Mouse (Mus musculus) kidney, embryonic 15.5 days (tissue): ENCODE results near the gene Hopx. TPM values are rescaled to one million over a fixed set of nuclear protein-coding genes. Genes with fewer than 3 reads are reported as not detected.

Experiments
- ATAC-seq: fragments of 200-750 bp; cut with Nextera tagmentation; replicated peaks from 2 replicates; pipeline ENCODE4 v1.8.0; 2017; ENCODE audit warnings: moderate TSS enrichment; ENCODE audit not compliant: low FRiP score
- H3K27ac ChIP-seq: fragments of 300-500 bp; sonication (generic); 2 replicates; pipeline ENCODE4 v1.5.1; 2015; ENCODE audit warnings: mild to moderate bottlenecking, inconsistent platforms
- H3K27me3 ChIP-seq: fragments of 300-500 bp; sonication (generic); 2 replicates; pipeline ENCODE4 v1.6.1; 2015; ENCODE audit warnings: inconsistent platforms
- H3K36me3 ChIP-seq: fragments of 300-500 bp; sonication (generic); 2 replicates; pipeline ENCODE4 v1.6.1; 2015; ENCODE audit warnings: inconsistent platforms
- H3K4me1 ChIP-seq: fragments of 300-500 bp; sonication (generic); 2 replicates; pipeline ENCODE4 v1.6.1; 2015; ENCODE audit warnings: inconsistent platforms
- H3K4me2 ChIP-seq: fragments of 300-500 bp; sonication (generic); 2 replicates; pipeline ENCODE4 v1.6.1; 2015; ENCODE audit warnings: moderate library complexity, mild to moderate bottlenecking, inconsistent platforms
- H3K4me3 ChIP-seq: fragments of 300-500 bp; sonication (generic); replicated peaks from 2 replicates; pipeline ENCODE4 v1.5.1; 2015; ENCODE audit warnings: mild to moderate bottlenecking, inconsistent platforms
- H3K9ac ChIP-seq: fragments of 300-500 bp; sonication (generic); 2 replicates; pipeline ENCODE4 v1.6.1; 2015; ENCODE audit warnings: mild to moderate bottlenecking, inconsistent platforms
- H3K9me3 ChIP-seq: fragments of 300-500 bp; sonication (generic); replicated peaks from 2 replicates; pipeline ENCODE4 v1.6.1; 2016; ENCODE audit warnings: inconsistent platforms
- WGBS: fragments of 180-500 bp; shearing (Covaris S2); methylation state at CpG from one replicate; pipeline ENCODE4 v1.1.7; 2015; ENCODE audit warnings: mixed read lengths; 5-methylcytosine and 5-hydroxymethylcytosine counted together
- polyA plus RNA-seq: library from polyadenylated mRNA; unstranded; fragments of >200 nt; fragmentation: Nextera tagmentation; extraction: Ambion mirVana; gene quantifications from 2 replicates; pipeline ENCODE4 v1.2.1, GENCODE M21; 2015

The Hopx gene
- polyA plus RNA-seq: 1.0 and 1.7 TPM in 2 replicates

DNA sequence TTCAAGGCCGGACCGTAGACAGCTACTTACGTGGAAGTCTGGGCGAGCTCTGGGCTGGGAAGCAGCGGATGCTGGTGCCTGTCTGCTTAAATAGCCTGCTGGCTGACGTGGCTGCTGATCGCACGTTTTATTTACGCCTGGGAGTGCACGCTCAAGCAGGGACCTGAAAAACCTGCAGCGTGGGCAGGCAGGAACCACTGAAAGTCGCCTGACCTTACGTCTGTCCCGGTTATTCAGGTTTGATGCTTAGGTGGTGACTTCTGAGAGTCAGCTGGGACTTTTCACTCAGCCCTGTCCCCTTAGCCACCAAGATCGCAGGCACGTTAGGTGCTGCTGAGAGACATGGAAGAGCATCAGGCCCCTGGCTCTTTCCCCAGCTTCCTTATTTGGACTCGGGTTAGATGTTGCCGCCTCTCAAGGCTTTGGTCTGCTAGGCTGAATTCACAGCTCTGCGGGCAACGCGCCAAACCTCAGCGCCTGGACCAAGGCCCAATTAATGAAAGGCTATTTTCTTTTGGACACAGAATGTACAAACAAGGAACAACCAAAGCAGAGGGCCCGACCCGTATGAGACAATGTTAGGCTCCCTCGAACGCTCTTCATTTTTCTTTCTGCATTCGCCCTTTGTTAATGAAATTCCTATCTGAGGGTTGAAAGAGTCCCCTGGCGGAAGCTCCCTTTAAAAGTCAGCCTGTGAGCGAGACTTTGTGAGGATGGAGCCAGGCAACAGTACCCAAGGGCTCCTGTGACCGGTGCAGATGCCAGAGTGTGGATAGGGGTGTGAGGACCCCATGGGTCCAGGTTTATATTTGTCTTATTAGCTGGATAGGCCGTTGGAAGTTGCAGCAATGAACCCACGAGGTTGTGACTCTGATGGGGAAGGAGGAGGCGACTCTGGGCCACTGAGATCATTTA lies at the start of gene Hopx:
TSS of gene Hopx (minus strand) at position 305 of the 915 bp plus-strand sequence.
- Histone ChIP-seq H3K4me1 (peaks cover 17% of the 10 kb centered on the region), H3K36me3 (no peaks in the 10 kb centered on the region), H3K9ac (no peak within 1 kb of the TSS), H3K27me3 (no peaks in the 10 kb centered on the region), H3K27ac (peak within 1 kb of the TSS; percentile 11), H3K9me3 (no peaks in the 10 kb centered on the region), H3K4me2 (peak within 1 kb of the TSS; percentile 37), H3K4me3 (no peak within 1 kb of the TSS)
- WGBS: 35% methylated on average over 33 of the region's 33 CpGs
- peak; percentile 41; the same call in 1 of the 2 replicates for ATAC-seq

DNA sequence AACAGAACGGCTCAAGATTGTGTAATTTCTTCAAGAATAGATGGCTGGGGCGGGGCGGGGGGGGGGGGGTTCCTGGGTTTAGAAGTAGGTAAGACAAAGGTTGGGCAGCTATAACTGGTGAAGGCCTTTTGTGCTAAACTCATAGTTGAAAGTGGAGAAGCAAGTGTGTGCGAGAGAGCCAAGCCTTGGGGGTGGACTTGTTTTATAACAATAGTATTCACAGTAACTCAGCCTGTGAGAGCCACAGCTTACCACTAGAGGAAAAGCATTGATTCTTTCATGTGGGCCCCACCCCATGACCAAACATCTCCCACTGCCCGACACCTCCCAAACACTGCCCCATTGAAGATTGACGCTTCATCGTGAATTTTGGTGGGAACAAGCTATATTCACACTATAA lies 48.7 kb upstream of the Hopx start:
- Histone ChIP-seq H3K4me3 (no peak overlapping the region), H3K36me3 (no peaks in the 10 kb centered on the region), H3K27me3 (no peaks in the 10 kb centered on the region), H3K27ac (no peak overlapping the region), H3K4me2 (no peak overlapping the region), H3K9ac (no peak overlapping the region), H3K4me1 (0 out of 2 replicates have a peak, but pooled peaks cover 5% of the 10 kb centered on the region), H3K9me3 (no peaks in the 10 kb centered on the region)
- 76% methylated on average over 7 of the region's 7 CpGs for WGBS
- ATAC-seq: no peak

DNA sequence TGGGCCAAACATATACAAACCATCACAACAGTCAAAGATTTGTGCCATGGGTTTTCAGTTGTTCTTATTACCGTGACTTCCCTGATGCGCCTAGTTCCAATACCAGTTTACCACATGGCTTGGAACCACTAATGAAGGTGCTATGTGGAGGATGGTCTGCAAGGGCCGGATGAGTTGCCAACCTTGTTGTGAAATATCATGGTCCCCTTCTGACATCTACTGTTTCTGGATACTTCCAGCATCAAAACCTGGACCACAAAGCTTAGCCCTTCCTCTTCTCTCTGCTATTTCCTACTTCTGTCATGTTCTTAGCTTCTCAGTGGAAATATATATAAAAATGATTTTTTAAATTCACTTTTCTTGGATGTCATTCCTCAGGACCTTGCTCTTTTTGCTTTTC lies 47.6 kb upstream of the Hopx start:
- no peak for ATAC-seq
- Histone ChIP-seq H3K27ac (no peak overlapping the region), H3K9ac (no peak overlapping the region), H3K4me2 (no peak overlapping the region), H3K9me3 (no peaks in the 10 kb centered on the region), H3K27me3 (no peaks in the 10 kb centered on the region), H3K4me3 (no peak overlapping the region), H3K36me3 (no peaks in the 10 kb centered on the region), H3K4me1 (peaks cover 11% of the 10 kb centered on the region)
- 90% methylated on average over 3 of the region's 3 CpGs for WGBS

DNA sequence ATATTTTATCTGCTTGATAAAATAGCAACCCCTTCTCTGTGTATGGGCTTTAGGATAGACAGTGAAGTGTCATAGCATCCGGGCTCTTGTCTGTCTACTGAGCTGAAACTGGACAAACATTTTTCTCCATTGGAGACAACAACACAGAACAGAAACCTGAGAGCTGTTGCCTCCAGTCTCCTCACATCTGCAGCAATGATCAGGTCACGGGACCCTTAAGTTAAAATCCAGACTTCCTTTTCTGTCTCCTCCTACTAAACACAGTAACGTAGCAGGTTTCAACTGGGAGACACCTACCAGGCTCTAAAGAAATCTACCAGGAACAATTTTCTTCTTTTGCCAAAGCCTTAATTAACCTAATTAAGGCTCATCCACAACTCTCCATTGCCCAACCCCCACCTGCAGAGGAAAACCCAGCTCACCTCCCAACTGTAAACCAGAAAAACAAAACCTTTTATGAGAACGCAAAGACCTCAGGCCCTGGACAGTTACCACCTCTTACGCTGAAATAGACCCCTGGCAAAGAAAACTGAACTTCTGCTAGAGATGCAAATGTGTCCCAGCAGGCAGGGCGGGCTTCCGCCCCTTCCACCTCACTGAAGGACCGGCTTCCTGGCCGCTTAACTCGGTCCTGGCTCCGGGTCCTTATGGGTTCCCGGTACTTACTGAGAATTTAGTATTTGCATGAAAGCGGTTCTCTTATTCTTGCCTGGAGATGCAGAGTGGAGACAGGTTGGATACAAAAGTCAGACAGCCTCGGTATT lies 43.0 kb upstream of the Hopx start:
- Histone ChIP-seq H3K4me1 (peaks cover 6% of the 10 kb centered on the region), H3K27ac (peak overlapping the region; percentile 63), H3K4me2 (0 out of 2 replicates have a peak overlapping the region, but pooled peaks have one; percentile 12), H3K9me3 (no peaks in the 10 kb centered on the region), H3K9ac (no peak overlapping the region), H3K36me3 (no peaks in the 10 kb centered on the region), H3K27me3 (no peaks in the 10 kb centered on the region), H3K4me3 (no peak overlapping the region)
- 30% methylated on average over 14 of the region's 14 CpGs for WGBS
- peak; percentile 62; the same call in 1 of the 2 replicates for ATAC-seq

DNA sequence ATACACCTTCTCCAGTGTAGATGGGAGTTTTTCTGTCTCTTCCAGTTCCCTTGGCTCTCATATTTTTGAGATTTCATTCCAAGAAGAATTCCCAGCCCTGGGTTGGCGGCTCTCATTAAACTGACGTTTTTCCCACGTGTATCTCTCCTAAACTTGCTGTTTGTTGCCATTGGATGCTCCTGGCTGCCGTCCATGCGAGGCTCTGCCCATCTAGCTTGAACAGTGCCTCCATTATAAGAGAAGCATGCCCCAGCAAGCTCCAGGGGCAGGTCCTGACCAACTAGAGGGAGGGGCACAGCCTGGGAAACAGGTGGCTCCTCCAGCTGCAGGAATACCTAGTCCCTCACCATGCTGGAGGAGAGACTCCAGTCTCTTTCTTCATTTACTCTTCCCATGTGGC lies 42.0 kb upstream of the Hopx start:
- H3K36me3 ChIP-seq: no peaks in the 10 kb centered on the region
- no peak overlapping the region for H3K9ac ChIP-seq
- WGBS: 72% methylated on average over 5 of the region's 5 CpGs
- no peak overlapping the region for H3K4me3 ChIP-seq
- H3K27me3 ChIP-seq: no peaks in the 10 kb centered on the region
- H3K27ac ChIP-seq: no peak overlapping the region
- no peaks in the 10 kb centered on the region for H3K9me3 ChIP-seq
- no peak overlapping the region for H3K4me2 ChIP-seq
- peaks cover 6% of the 10 kb centered on the region for H3K4me1 ChIP-seq
- ATAC-seq: no peak

DNA sequence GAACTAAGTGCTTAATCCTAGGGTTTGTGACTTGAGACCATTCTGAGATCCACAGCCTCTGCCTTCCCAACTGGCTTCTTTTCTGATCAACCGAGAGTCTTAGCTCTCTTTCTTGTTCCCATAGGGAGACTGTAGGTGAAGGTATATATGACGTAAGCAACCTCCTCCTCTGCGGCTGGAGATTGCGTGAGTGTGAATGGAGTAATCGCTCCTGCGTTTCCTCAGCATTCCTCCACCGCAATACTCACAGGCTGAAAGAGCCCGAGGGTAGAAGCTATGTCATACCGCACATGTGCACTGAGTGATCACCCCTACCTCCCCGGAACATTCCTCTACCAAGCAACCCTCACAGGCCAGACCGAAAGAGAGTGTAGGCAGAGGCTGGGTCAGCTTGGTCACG lies 40.6 kb upstream of the Hopx start:
- Histone ChIP-seq H3K4me3 (no peak overlapping the region), H3K27ac (no peak overlapping the region), H3K9ac (no peak overlapping the region), H3K9me3 (no peaks in the 10 kb centered on the region), H3K4me2 (no peak overlapping the region), H3K27me3 (no peaks in the 10 kb centered on the region), H3K4me1 (peaks cover 6% of the 10 kb centered on the region), H3K36me3 (no peaks in the 10 kb centered on the region)
- WGBS: 92% methylated on average over 12 of the region's 12 CpGs
- no peak; the same call in 1 of the 2 replicates for ATAC-seq

DNA sequence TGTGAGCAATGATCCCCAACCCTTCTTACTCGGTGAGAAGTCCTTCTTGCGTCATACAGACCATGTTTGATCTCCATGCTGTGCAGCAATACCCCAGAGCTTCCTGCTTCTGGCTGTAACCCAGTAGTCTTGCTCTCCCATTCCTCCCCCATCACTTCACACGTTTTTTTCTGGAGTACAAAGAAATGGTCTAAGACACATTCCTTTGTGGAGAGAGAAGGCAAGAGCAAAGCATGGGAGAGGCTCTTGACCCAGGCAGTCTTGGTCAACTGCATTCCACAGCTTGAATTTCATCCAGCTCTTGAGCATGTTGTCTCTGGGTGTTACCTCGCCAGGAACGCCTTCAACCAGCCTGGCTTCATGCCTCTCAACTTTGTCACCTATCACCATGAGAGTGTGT lies 39.9 kb upstream of the Hopx start:
- Histone ChIP-seq H3K4me2 (no peak overlapping the region), H3K27ac (no peak overlapping the region), H3K9ac (no peak overlapping the region), H3K4me1 (peaks cover 6% of the 10 kb centered on the region), H3K36me3 (no peaks in the 10 kb centered on the region), H3K4me3 (no peak overlapping the region), H3K9me3 (no peaks in the 10 kb centered on the region), H3K27me3 (no peaks in the 10 kb centered on the region)
- WGBS: 67% methylated on average over 5 of the region's 5 CpGs
- no peak for ATAC-seq

DNA sequence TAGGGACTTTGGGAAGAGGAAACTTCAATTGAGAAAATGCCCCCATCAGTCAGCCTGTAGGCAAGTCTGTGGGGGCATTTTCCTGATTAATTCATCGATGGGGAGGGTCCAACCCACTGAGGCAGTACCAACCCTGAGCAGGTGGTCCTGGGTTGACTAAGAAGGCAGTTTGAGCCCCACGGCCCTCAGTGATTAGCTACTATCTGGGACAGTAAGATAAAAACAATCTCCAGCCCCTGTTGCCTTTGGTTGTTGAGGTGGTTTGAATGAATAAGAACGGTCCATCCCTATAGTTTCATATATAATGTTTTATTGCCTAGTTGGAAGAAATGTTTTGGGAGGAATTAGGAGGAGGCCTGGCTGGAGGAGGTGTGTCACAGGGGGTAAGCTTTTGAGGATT lies 36.8 kb upstream of the Hopx start:
- H3K27ac ChIP-seq: no peak overlapping the region
- no peak for ATAC-seq
- H3K9me3 ChIP-seq: no peaks in the 10 kb centered on the region
- WGBS: 91% methylated on average over 3 of the region's 3 CpGs
- H3K36me3 ChIP-seq: no peaks in the 10 kb centered on the region
- H3K4me3 ChIP-seq: no peak overlapping the region
- H3K4me2 ChIP-seq: no peak overlapping the region
- no peaks in the 10 kb centered on the region for H3K4me1 ChIP-seq
- H3K27me3 ChIP-seq: no peaks in the 10 kb centered on the region
- H3K9ac ChIP-seq: no peak overlapping the region

DNA sequence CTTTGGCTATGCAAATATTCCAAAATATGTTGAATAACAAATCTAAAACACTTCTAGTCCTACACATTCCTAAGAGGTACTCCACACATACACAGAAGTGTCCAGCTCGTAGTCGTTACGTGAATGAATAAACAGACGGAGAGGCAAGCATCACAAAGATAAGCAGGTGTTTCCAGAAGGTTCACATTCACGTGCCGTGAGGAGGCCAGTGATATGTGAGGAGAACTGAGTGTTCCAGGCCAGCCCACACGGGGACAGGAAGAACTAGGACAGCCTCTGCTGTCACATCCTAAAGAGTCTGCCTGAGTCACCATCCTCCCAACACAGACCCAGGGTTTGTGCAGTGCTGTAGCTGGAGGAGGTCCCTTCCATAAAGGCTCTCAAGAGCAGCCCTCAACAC lies 36.2 kb upstream of the Hopx start:
- Histone ChIP-seq H3K27me3 (no peaks in the 10 kb centered on the region), H3K9me3 (no peaks in the 10 kb centered on the region), H3K27ac (no peak overlapping the region), H3K9ac (no peak overlapping the region), H3K36me3 (no peaks in the 10 kb centered on the region), H3K4me1 (no peaks in the 10 kb centered on the region), H3K4me3 (no peak overlapping the region), H3K4me2 (no peak overlapping the region)
- WGBS: 75% methylated on average over 7 of the region's 7 CpGs
- no peak for ATAC-seq

DNA sequence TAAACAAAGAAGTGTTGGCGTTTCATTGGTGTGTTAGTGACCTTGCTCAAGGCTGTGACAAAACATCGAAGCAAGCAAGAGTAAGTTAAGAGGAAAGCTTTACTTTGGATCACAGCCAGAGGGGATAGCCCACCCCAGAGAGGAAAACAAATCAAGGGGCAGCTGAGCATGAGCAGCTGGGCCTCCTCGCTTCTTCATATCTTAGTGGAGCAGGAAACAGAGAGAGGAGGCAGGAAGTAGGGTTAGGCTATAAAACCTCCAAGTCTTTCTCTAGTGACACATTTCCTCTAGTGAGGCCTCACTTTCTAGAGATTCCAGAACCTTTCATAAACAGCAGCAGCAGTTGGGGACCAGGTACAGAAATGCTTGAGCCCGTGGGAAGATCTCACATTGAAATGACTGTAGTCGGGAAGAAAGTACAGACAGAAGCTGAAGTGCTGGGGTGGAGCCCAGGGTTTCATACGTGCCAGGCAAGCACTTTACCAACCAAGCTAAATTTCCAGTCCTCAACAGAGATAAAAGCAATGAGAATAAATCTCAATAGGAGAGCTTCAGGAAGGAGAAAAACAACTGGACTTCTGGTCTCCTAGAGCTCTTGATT lies 33.2 kb upstream of the Hopx start:
- ATAC-seq: peak; percentile 82

DNA sequence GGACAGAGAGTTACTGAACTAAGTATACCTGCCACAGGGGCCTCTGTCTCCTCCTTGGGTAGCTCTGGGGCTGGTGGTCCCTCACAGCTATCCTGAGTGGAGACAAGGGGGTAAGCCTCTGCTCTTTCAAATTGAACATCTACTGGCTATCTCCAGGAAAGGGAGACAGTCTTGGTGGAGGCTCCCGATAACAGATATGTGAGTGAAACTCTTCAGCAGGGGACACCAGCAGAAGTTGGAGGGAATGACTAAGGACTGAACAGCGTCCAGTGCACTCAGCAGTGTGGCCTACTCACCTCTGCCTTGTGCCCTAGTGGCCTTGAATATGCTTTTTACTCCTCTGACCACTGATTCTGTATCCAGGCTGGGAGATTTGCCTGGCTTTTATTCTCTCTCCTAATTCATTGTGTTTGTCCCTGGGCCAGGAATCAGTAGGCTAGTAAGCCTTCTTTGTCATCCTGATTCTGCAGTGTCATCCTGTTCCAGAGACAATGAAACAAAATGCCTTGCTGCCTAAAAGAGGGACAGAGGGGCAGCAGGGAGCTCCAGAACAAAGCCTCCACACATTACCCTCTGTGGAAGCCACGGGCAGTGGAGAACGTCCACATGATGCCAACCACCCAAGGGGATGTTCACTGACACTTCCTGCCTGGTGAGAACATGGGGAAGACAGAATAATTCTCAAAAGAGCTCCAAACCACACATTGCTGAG lies 31.7 kb upstream of the Hopx start:
- no peak overlapping the region for H3K9ac ChIP-seq
- WGBS: 79% methylated on average over 4 of the region's 4 CpGs
- peak overlapping the region; percentile 87 for H3K27ac ChIP-seq
- ATAC-seq: no peak
- no peak overlapping the region for H3K4me2 ChIP-seq
- H3K4me3 ChIP-seq: no peak overlapping the region
- H3K4me1 ChIP-seq: 0 out of 2 replicates have a peak, but pooled peaks cover 3% of the 10 kb centered on the region
- H3K9me3 ChIP-seq: no peaks in the 10 kb centered on the region
- no peaks in the 10 kb centered on the region for H3K27me3 ChIP-seq
- H3K36me3 ChIP-seq: no peaks in the 10 kb centered on the region

More for the DNA sequence above, 33.2 kb upstream of the Hopx start:
- 0 out of 2 replicates have a peak, but pooled peaks cover 1% of the 10 kb centered on the region for H3K4me1 ChIP-seq
- no peaks in the 10 kb centered on the region for H3K9me3 ChIP-seq
- WGBS: 43% methylated on average over 6 of the region's 6 CpGs
- no peak overlapping the region for H3K9ac ChIP-seq
- no peaks in the 10 kb centered on the region for H3K27me3 ChIP-seq
- no peak overlapping the region for H3K4me2 ChIP-seq
- H3K27ac ChIP-seq: peak overlapping the region; percentile 87
- no peaks in the 10 kb centered on the region for H3K36me3 ChIP-seq
- H3K4me3 ChIP-seq: no peak overlapping the region
